Mouse (Mus musculus) stomach, postnatal 0 days (tissue): ENCODE measurements around the gene Arfgap2.

ENCODE experiments used
- CTCF ChIP-seq: IDR thresholded peaks from 2 replicates; pipeline ENCODE4 v1.5.1; 2016; ENCODE audit warnings: antibody characterized with exemption, low read depth, mild to moderate bottlenecking, moderate library complexity
- EP300 ChIP-seq: optimal IDR thresholded peaks from 2 replicates; pipeline ENCODE3; 2016; ENCODE audit warnings: antibody characterized with exemption

DNA sequence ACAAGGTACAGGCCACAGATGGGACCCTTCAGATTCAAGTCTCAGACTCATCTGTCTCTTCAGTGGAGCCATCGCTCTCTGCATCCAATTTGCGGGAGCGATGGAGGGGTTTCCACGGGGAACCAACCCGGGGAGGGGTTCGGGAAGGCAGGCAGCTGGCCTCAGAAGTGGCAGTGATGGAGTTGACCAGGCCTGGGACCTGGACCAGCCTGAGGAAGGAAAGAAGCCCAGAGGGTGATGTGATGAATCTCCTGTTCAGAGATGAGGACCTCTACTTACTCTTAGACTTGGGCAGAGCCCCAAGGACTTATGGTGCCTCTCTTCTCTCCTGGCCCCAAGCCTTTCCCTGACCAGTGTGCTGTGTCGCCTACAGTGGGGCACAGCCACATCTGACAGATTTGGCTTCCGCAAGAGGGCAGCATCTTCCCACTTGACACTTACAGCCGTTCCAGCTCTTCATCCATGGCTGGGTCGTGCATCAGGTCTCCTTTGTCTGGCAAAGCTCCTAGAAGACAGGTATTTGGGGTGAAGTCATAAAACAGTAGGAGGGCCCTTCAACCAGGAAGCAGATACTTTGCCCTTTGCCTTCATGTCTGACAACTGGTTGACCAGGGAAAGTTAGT lies 14.1 kb downstream of the Arfgap2 start:
- peak; percentile 83 for TF ChIP-seq CTCF
- no peak for TF ChIP-seq EP300
